In genomic region chr12:16591453-16592200, GRCm38 (mm10) we compare ENCODE assay signal across 8 mouse cellular contexts. TPM values are rescaled to one million over a fixed set of nuclear protein-coding genes. Genes with fewer than 3 reads are reported as not detected.
DNase-seq lines count a peak whose midpoint lies in the region; ATAC-seq and TF ChIP-seq lines count a peak whose summit lies in the region.

No protein-coding gene starts in this region.

- peak; percentile 79 for ATAC-seq in forebrain, embryonic 16.5 days
- peak; percentile 87 for ATAC-seq in lung, embryonic 14.5 days (ENCODE audit: insufficient read depth)
- ATAC-seq in neutrophil, adult 5-6 weeks (ENCODE audit: extremely low read depth, insufficient number of reproducible peaks, low FRiP score, poor library complexity, severe bottlenecking), result peak; percentile 77

- H3K27me3 ChIP-seq in forebrain, embryonic 16.5 days (replicated peaks; ENCODE audit: control insufficient read depth, insufficient read depth, low read length), result no peaks in the 10 kb centered on the region
- H3K27me3 ChIP-seq in lung, embryonic 14.5 days (ENCODE audit: insufficient read depth, low read length), result no peaks in the 10 kb centered on the region

- peak overlapping the region; percentile 75 for H3K27ac ChIP-seq in forebrain, embryonic 16.5 days (ENCODE audit: low read length)
- H3K27ac ChIP-seq in layer of hippocampus, adult 2 months, result peak overlapping the region; percentile 86
- H3K27ac ChIP-seq in lung, embryonic 14.5 days (ENCODE audit: low read depth), result peak overlapping the region; percentile 54; the same call in 1 of the 2 replicates

- 2% methylated on average over 15 of the region's 15 CpGs for WGBS in forebrain, embryonic 16.5 days
- WGBS in lung, embryonic 14.5 days, result 9% methylated on average over 15 of the region's 15 CpGs

- H3K4me2 ChIP-seq in forebrain, embryonic 16.5 days (ENCODE audit: low read length), result peak overlapping the region; percentile 79
- H3K4me2 ChIP-seq in lung, embryonic 14.5 days, result peak overlapping the region; percentile 70

- peak; percentile 39 for TF ChIP-seq CTCF in layer of hippocampus, adult 2 months (conservative IDR thresholded peaks at IDR 0.05)
- TF ChIP-seq CTCF in lung, embryonic 14.5 days (IDR thresholded peaks at IDR 0.05; ENCODE audit: low read depth), result no peak

- intact Hi-C loops in heart, postnatal 36 days (cut with DNase I), result loop anchor here (10.0 kb wide), 1 partner anchor 673 kb away; the partner anchor contains the start of gene Pdia6

- H3K36me3 ChIP-seq in forebrain, embryonic 16.5 days (ENCODE audit: control insufficient read depth, insufficient read depth), result no peaks in the 10 kb centered on the region
- no peaks in the 10 kb centered on the region for H3K36me3 ChIP-seq in lung, embryonic 14.5 days (ENCODE audit: insufficient read depth)

- no peaks in the 10 kb centered on the region for H3K9me3 ChIP-seq in forebrain, embryonic 16.5 days (ENCODE audit: control insufficient read depth, low read length)
- H3K9me3 ChIP-seq in lung, embryonic 14.5 days (ENCODE audit: low read depth, low read length), result no peaks in the 10 kb centered on the region

- H3K4me1 ChIP-seq in forebrain, embryonic 16.5 days (replicated peaks; ENCODE audit: control insufficient read depth, insufficient read depth, low read length), result peaks cover 42% of the 10 kb centered on the region
- H3K4me1 ChIP-seq in lung, embryonic 14.5 days (ENCODE audit: insufficient read depth), result peaks cover 15% of the 10 kb centered on the region

- peak; percentile 82 for DNase-seq in ES-CJ7 (ENCODE audit: low read depth, low spot score)
- peak; percentile 68 for DNase-seq in c-Kit-positive CD71-positive TER-119-positive erythroid progenitor cells, embryonic 14.5 days (ENCODE audit: low spot score)
- DNase-seq in heart, postnatal 36 days, result peak; percentile 79 to 81
- peak; percentile 82 to 84 for DNase-seq in layer of hippocampus, adult 2 months (ENCODE audit: low spot score in 2 of 2)
- peak; percentile 89 for DNase-seq in lung, embryonic 14.5 days
- DNase-seq in testis, postnatal 14 days (ENCODE audit: low spot score), result peak; percentile 82

- H3K9ac ChIP-seq in forebrain, embryonic 16.5 days (replicated peaks; ENCODE audit: low read depth, low read length), result peak overlapping the region; percentile 66
- H3K9ac ChIP-seq in lung, embryonic 14.5 days, result peak overlapping the region; percentile 28

- H3K4me3 ChIP-seq in forebrain, embryonic 16.5 days (replicated peaks; ENCODE audit: low read length), result peak overlapping the region; percentile 56
- H3K4me3 ChIP-seq in layer of hippocampus, adult 2 months, result peak overlapping the region; percentile 60
- H3K4me3 ChIP-seq in lung, embryonic 14.5 days (ENCODE audit: low read depth, low read length), result peak overlapping the region; percentile 34

RNA-seq across cellular contexts. Expression of gene Lpin1, which starts 19.1 kb away (rescaled TPM):
- 19.5 and 23.0 TPM in 2 replicates for polyA plus RNA-seq in forebrain, embryonic 16.5 days (2015; fragmentation: Nextera tagmentation; extraction: Ambion mirVana)
- 100 to 1,000 TPM; 106 to 172 TPM for total RNA-seq in heart, postnatal 36 days (2021)
- total RNA-seq in layer of hippocampus, adult 2 months (2021), result 10 to 100 TPM; 25.3 to 27.6 TPM
- 4.0 and 4.6 TPM in 2 replicates for polyA plus RNA-seq in lung, embryonic 14.5 days (2014; fragmentation: Nextera tagmentation; extraction: Ambion mirVana)
- 6.1 and 6.2 TPM in 2 replicates for total RNA-seq in neutrophil, adult 5-6 weeks (2017)

Comparison
In these comparisons a context has a peak if more than half of its experiments do, and no peak if none do; other contexts are left out.
1. Peak in every context shown above with its lines: DNase-seq, ATAC-seq, H3K4me3 ChIP-seq and H3K27ac ChIP-seq.